Mouse (Mus musculus): Measurements from ENCODE around the gene Gm20532. TPM values are rescaled to one million over a fixed set of nuclear protein-coding genes. Genes with fewer than 3 reads are reported as not detected.

Gene Gm20532
- total RNA-seq, 2 experiments from 2014 or later, result not detected

DNA sequence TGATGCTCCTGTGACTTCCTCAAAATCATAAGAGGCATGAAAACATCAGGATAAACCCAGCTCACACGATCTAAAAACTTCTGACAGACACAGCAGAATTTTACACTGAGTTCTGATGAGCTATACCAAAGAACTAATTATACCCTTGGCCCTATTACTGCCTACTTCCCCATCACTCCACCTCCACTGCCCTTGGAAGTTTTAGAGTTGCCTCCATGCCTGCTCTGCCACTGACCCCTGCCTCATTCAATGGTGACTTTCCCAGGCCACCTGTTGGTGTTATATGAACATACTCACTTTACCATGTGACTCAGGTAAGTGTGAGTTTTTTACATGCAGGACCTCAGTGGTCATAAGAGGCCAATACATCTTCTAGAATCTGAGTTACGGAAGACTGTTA, 71.0 kb downstream of the Gm20532 start:
- DNase-seq, result no peak

DNA sequence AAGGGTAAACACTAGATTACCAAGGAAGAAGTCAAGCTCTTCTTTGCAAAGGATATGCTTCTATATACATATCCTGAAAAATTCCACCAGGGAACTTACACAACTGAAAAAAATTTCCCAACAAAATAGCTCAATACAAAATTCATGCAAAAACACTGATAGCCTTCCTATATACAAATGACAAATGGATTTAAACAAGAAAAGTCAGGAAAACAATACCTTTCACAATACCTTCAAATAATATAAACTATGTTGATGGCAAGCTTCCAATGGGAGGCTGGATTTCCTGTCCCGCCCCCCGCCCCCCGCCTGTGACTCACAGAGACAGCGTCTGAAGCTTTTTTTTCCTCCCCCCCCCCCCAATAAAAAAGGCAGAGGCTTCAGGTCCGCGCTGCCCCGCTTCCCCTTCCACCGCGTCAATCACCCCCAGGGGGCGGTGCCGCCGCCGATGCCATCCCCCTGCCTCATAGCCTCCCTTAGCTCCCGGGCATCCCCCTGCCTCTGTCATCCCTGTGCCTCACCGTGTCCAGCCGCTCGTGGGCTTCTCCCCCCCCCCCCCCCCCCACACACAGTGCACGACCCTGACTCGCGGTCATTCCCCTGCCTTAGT, 74.8 kb downstream of the Gm20532 start:
- DNase-seq, result no peak

DNA sequence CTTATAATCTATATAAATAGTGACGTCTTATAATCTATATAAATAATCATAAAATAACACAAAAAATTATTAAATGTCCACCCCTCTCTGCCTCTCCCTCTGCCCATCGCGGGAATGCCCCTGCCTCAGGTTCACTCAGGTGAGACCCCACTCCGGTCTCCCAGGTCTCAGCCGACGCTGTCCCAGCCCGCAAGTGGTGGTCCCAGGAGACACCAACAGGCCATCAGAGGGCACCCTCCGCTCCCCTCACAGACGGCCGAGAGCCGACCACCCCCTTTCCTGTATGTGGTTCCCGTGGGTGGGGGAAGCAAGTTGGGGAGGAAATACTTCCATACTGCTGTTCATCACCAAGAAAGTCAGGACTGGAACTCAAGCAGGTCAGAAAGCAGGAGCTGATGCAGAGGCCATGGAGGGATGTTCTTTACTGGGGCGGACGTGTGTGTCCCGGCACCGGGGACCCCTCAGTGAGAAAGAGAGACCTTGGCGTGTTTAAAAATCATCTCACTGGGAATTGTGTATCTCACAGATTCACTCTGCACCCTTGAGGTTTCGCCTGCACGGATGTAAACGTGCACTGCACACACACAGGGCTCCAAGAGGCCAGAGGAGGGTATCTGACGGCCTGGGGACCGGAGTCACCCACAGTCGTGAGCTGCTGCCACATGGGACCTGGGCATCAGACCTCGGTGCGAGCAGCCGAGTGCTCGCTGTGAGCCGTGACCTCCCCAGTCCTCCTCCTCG, 75.5 kb downstream of the Gm20532 start:
- DNase-seq, result no peak

DNA sequence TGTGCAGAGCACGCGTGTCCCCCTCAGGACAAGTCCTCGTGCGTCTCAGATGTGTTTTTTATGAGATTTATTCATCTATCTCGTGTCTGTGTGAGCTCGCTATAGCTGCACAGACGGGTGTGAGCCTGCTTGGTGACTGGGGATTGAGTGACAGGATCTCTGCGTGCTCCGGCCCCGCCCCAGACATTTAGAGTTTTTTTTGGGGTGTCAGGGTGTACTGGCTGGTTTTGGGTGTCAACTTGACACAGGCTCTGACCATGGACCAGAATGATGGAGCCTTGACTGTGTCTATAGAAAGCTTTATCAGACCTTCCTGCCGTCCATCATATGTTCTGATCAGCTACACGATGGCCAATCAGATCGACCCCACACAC, 76.1 kb downstream of the Gm20532 start:
- no peak for DNase-seq

DNA sequence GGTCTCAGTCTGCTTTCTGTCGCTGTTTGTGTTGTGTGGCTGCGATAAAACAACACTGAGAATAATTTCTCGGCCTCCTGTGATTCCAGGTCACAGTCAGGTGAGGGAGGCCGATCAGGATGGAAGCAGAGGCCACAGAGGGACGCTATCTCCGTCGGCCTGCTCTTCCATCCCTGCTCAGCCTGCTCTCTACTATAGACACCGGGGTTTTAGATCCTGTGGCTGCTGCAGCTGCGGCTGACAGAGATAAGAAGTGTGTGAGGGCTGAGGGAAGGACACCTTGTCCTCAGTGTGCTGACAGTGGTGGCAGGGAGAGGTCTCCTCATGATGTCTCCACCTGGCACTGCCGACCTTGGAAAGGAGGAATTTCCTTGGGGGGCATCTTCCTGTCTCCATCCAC, 76.7 kb downstream of the Gm20532 start:
- no peak for DNase-seq

DNA sequence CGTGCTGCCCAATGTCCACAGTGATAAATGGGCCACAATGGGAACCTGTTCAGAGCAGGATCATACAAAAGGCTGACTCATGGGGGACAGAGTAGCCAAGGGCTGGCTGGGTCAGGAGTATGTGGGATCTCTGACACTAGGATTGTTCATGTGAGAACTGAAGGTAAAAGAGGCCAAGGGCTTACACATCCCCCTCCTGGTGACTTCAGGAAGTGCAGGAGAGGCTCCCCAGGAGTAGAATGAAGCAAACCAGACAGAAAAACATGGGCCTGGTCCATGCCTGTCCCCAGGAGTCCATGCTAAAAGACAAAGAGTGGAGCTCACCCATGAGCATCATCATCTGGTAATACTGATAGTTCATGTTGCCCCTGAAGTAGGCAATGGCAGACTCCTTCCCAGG, 77.1 kb downstream of the Gm20532 start:
- DNase-seq, result peak; percentile 73

DNA sequence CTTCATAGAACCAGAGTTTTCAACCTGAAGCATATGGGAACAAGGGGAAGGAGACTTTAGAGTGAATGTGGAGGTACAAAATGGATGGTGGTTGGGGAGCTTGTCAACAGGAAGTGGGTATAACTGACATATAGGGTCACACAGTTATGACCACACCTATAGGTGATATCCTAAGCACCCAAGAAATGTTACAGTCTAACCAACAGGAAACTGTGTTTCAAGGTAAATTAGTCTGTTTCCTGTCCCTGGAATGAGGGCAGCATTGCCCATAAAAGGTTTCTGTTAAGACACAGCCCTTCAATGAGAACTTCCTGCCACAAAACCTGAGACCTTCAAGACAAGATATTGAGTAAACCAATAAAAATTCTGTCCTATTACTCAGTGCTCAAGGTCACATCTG, 82.3 kb downstream of the Gm20532 start:
- no peak for DNase-seq

DNA sequence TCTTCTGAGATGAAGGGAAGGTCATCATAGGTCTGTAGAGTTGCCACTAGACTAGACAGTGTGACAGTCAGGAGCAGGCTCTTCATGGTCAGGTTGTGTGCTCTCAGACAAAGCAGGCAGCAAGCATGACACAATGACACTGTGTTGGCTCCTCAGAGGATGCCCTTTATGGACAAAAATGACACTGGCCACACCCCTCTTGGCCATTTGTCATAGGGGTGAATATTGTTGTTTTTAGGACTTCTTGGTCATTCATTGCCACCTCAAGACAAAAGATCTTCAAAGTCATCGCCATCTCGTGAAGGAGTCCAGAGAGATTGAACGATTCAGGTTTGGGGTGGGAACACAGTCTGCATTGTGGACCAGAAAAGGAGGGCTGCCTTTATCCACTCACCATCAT, 84.7 kb downstream of the Gm20532 start, which contains the start of gene Lcn4:
TSS of gene Lcn4 (minus strand) at position 101 of the 400 bp plus-strand sequence.
- DNase-seq, result no peak

Small RNAs within 50 kb of the gene (microRNA-seq; reads per million reads assigned to microRNA genes)
- gene Mir126a (3.7 reads per million), gene Mir126b (not detected)

Other genes starting within 250 kb of the Gm20532 start
- gene Dnlz, start 234.5 kb upstream of the Gm20532 start, total RNA-seq (2021), result 10 to 100 TPM; 18.5 to 20.2 TPM
- gene Card9, start 225.7 kb upstream of the Gm20532 start, total RNA-seq (2021), result 1 to 10 TPM; 1.5 to 2.2 TPM
- 10 to 100 TPM; 19.6 to 33.0 TPM for gene Snapc4, start 206.0 kb upstream of the Gm20532 start, total RNA-seq (2021)
- 10 to 100 TPM; 76.5 to 78.7 TPM for gene Entr1, start 197.3 kb upstream of the Gm20532 start, total RNA-seq (2021)
- gene Pmpca, start 197.3 kb upstream of the Gm20532 start, total RNA-seq (2021), result 100 to 1,000 TPM; 125 to 129 TPM
- gene Inpp5e, start 177.4 kb upstream of the Gm20532 start, total RNA-seq (2021), result 10 to 100 TPM; 17.0 to 22.5 TPM
- 10 to 100 TPM; 47.6 to 48.4 TPM for gene Sec16a, start 141.4 kb upstream of the Gm20532 start, total RNA-seq (2021)
- 10 to 100 TPM; 27.1 to 36.4 TPM for gene Notch1, start 70.0 kb upstream of the Gm20532 start, total RNA-seq (2021)
- 100 to 1,000 TPM; 210 to 304 TPM for gene Egfl7, start 6.6 kb upstream of the Gm20532 start, total RNA-seq (2021)
- gene Agpat2, start 17.8 kb downstream of the Gm20532 start, total RNA-seq (2021), result 100 to 1,000 TPM; 333 to 433 TPM
- 10 to 100 TPM in 1 of 2 experiments, 1 to 10 TPM in 1; 9.1 to 17.1 TPM for gene Fam69b, start 41.8 kb downstream of the Gm20532 start, total RNA-seq (2021)
- not detected for gene Lcn4, start 84.6 kb downstream of the Gm20532 start, total RNA-seq (2021)